Mouse (Mus musculus) adrenal gland, postnatal 14 days (tissue): ENCODE data around the gene Synpo2. TPM values are rescaled to one million over a fixed set of nuclear protein-coding genes. Genes with fewer than 3 reads are reported as not detected.

ENCODE experiments used
- DNase-seq: peaks from one replicate; pipeline ENCODE4 v3.0.0; 2021; ENCODE audit warnings: mixed read lengths
- long read RNA-seq, 2 experiments: library from polyadenylated mRNA; stranded (forward); transcript quantifications; one replicate each; pipeline ENCODE4 v2.0.0; 2021
- total RNA-seq: library from RNA; stranded (reverse); gene quantifications from 2 replicates; pipeline ENCODE4 v1.2.3, GENCODE M21; 2021

The Synpo2 gene
- 6.5 and 9.8 TPM in 2 replicates for total RNA-seq
- long read RNA-seq, experiment 1, full-length matches to known transcripts = 1 of 1 reads
- long read RNA-seq, experiment 1, partial matches to known transcripts = 0 of 1 reads
- long read RNA-seq, experiment 1, other reads (novel, unspliced or antisense) = 0 of 1 reads
- long read RNA-seq, experiment 2 = 0 reads

DNA sequence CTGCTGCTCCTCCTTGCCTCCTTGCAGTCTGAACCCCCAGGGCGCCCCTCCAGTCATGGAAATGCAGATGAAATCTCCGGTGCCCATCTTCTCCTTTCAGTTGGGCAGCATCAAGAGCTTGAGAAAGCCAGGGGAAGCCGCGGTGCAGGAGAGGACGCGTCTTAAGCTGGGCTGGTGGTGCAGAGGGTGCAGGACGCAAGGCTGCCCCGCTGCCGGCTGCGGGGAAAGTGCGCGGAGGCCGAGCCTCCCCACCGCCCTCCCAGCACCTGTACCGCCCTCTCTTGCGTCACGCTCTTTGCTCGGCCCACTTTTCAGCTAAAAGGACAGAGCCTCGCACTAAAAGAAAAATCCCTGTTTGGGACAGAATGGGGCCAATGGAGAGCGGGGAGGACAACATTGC, at the start of gene Synpo2:
Synpo2 (minus strand) TSS at position 229 of the 400 bp plus-strand sequence.
- peak; percentile 81 for DNase-seq

DNA sequence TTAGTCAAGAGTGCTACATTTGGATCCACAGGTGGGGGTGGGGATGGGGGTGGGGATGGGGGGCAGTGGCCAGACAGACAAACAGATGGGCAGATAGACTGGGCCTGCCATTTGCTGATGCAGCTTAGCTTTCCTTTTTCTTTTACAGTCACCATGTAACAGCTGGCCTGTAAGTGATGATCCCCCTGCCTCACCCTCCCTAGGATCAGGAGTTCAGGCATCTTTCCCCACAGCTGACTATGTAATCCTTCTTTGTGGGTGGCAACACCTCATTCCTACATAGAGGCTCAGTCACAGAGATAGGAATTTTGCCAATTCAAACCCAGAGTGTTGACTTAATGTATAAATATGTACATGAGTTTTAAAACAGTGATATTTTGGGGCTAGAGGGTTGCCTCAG, 49.7 kb upstream of the Synpo2 start:
- DNase-seq = no peak

DNA sequence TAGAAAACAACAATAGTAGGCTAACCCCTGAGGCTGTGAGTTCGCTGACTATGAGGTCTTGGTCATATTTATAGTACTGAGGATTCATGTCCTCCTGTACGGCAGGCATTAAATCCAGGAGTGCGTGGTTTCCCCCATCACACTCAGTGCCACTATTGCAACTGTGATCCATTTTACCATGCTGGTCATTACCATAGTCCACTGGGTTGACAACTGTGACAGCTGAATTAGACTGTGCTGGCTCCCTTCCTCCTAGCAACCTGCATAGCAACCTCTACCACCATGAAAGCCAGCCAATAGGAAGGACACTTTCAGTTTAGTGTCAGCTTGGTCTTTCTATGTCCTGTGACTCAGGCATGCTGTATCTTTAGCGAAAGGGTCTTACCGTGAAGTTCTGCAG, 48.3 kb upstream of the Synpo2 start:
- no peak for DNase-seq

DNA sequence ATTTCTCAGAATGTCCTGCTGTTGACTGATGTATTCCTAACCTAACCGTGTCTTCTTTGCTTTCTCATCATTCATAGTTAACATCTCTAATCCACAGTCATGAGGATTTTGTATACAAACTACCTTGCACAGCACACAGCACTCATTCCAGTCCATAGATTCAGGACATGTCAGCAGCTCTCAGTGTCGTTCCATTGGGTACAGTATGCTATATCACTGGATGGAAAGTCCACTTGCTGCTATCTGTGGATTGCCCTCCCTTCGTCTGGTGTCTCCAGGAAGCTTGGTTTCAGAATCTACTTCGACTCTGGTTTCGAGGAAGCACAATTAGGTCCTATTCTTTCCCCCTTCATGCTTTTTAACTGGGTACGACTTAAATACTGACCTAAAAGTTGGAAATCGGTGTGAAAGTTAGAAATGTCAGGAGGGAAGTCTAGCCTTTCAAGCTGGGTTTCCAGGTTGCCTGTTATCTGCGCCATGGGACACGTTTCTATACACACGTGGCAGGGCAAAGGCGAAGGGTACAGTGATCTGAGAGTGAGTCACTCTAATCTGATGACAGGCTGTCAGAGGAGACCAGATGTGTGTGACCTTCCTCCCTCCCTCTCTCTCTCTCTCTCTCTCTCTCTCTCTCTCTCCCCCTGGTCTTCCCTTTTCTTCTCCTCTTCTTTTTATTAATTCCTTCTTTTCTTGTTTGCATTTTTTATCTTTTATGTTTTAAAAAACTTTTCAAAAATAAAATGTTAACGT, 47.1 kb upstream of the Synpo2 start:
- peak; percentile 65 for DNase-seq

DNA sequence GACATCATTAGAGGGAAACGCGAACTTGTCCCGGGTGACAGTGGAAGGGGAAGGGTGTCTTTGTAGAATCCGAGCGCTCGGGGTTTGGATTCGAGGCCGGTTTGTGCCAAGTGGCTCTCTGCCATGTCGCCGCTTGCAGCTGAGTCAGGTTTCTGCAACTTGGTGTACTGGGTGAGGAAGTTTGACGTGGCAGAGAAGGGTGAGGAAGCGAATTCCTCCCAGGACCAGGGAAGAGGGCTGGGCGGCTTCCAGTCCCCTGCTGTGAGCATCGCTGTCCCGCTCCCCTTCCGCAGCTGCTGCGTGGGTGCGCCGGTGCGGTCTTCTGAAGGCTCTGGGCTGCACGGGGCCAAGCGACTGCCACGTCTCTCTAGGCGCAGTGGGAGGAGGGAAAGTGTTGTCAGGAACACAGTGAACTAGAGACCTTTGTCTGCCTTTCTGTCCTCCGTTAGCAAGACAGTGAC, 31.8 kb upstream of the Synpo2 start:
- DNase-seq = peak; percentile 79

DNA sequence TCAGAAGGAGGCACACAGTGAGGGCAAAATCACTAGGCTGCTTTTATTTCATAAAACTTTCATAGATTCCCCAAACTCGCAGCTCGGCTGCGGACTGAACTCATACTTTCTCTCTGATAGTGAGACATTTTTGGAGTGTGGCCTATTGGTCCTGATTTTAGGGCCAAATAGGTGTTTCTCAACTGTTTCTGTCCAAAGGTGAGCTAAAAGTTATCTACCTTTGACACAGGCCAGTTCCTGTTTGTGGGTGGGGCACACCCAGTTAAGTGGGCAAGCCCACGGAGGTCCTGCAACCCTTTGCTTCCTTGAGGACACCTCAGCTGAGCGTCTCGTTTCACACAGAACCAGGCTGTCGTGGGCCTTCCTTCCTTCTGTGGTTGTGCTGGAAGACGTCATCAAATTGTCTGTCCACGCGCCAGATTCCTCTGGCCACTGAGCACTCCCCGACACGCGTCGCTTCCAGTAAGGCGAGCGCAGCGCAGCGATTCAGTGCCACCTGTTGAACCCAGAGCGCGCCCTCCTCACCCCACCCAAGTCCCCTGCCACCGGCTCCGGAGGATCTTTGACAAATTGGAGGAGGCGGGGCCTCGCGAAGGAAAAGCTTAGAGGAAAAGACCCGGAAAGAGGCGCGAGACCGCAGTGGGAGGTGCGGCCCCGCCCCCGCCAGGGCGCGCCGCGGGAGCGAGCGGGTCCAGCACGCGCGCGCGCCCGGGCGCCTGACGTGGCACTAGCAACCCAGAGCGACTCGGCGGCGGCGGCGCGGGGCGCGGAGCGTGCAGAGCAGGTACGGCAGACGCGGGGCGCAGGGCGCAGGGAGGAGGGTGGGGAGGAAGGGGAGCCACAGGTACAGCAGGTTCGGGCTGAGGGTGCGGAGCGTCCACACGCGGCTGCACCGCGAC, 31.1 kb upstream of the Synpo2 start, which contains the start of gene Sec24d:
Sec24d (plus strand) TSS at position 703 of the 899 bp plus-strand sequence.
- peak; percentile 91 for DNase-seq

DNA sequence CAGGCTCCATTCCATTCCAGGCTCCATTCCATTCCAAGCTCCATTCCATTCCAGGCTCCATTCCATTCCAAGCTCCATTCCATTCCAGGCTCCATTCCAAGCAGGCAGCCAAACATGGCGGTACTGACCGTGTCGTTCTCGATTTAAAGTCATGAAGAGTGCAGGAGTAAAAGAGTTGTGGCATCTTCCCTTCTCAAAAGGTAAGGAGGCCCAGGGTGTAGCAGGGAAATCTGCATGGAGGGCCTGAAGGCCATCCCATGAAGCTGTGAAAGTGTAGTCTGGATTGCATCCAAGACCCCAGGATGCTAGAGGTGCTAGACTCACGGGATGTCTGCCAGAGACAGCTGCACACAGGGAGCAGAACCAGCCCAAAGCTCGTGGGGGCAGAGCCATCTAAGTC, 28.8 kb upstream of the Synpo2 start:
- DNase-seq = no peak

DNA sequence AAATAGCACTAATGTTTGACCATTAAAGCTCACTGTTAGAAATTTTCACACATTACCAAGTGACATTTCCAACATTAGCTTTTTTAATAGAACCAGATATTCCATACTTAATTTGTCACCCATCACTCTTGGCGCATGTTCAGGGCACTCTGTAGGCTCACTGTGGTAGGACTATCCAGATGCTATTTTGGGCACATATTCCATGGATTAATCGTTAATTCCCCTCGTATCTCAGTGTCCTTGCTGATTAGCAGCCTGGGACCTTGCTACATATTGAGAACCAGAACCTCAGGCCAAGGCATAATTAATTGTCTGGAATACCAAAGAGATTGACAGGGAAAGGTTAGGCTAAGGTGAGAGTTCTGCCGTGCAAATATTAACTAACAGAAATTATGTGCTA, 22.8 kb upstream of the Synpo2 start:
- DNase-seq = no peak

DNA sequence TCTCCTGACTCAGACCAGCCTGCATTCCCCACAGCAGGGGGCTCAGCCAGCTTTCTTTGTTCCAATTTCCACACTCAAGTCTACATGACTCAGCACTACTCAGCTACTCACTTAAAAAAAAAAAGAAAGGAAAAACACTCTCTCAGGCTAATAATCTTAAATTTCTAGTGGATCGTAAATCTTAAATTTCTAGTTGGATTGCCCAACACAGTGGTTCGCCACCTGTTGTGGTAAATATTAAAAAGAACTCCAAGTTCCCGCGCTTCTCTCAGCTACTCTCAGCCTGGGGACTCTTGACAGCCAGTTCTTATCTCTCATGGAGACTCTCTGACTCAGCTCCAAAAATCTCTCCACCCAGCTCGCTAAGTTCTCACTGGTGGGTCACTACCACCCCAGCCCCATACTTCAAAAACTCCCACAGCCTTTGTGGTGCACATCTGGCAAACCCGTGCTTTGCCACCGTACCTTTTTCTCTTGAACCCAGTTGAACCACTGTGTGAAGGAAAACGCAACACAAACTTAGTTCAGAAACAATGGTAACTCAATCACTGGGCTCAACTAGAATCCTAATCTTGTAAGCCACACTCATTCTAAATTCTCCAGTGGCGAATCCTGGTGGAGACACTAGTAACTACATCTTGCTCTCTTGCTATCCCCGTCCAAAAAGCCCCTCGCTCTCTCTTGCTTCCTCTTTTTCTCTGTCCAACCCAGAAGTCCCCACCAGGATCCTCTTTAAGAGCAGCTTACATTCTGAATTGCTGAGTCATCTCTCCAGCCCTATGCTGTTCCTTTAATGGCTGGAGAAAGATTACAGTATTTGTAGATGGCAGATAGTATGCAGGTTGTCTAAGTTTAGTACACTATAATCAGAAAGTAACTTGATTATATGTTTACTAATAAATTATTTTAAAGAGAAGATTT, 20.5 kb upstream of the Synpo2 start:
- DNase-seq = no peak

DNA sequence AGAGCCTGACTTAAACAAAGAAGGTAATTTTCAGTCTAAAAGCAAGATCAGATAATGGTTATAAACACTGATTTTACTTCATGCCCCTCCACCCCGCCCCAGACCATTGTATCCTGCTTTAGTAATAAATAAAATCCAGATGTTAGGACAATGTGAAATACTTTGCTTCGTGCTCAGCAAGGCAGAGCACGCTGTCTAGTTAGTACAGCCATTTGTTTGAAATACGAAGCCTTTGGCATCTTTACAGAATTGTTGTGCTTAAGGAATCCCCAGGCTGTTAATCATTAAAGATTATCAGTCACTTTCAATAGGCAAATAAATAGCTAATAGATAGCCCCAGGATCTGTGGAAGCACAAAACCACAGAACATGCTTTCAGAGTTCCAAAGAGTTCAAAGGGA, 9.7 kb upstream of the Synpo2 start:
- DNase-seq = no peak

DNA sequence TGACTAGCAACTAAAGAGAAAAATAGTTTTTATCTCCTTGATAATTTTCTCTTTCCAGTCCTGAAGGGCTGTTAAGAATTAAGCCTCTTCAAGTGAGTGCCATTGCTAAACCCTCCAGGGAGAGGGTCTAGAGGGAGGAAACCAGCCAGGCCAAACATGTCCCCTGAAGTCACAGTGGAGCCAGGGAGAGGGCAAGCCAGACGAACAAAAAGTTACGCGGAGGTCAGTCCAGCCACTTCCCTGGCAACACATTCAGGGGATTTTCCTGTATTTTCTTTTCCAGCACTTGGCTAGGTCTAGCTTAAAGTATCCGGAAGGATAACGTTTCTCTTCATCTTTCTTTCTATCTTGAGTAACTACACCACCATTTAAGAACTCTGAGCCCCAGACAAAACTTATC, 8.4 kb upstream of the Synpo2 start:
- peak; percentile 43 for DNase-seq

DNA sequence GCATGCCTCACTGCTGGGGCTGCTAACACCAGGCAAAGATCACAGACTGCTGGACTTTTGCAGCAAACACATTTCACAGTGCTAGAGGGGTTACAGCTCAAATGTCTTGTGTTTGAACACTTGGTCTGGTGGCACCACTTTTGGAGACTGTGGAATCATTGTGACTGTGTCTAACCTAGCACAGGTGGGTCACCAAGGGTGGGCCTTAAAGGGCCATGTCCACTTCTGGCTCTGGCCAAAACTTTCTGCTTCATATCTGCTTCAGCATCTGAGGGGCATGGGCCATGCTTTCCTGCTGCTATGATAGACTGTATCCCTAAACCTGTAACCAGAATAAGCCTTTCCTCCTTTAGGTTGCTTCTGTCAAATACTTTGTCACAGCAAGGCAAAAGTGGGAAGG, 1.5 kb upstream of the Synpo2 start:
- no peak for DNase-seq

DNA sequence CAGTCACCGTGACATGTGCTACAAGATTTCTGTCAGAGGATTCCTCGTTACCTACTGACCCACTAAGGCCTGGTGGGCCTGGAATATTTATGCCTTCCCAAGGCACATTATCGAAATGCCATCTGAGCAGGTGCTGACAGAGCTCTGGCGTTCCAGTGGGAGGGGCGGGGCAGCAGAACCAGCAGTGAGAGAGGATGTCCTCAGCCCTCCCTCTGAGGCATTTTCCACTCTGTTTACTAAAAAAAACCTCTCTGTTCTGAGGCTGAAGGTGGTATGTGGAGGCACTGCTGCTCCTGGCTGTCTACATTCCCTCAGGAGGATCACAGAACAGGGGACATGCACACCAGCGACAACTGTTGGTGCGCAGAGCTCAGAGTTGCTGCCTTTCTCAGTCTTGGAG, 1.1 kb upstream of the Synpo2 start:
- no peak for DNase-seq

DNA sequence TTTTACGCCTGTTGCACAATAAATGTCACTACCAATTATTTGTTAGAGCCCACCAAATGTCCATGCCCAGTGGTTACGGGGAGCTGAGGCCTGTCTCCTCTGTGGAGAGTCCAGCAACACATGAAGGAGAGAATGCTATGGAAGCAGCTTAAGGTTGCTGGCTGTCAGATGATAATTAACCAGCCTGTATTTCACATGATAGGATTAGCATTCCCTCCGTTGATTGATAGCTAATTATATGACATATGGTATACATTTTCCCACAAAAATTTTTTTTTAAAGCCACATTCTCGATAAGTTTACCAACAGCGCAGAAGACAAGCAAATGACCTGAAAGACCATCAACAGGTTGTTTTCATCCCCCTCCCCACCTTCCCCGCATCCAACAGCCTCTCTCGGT, 454 bp downstream of the Synpo2 start:
- DNase-seq = no peak

DNA sequence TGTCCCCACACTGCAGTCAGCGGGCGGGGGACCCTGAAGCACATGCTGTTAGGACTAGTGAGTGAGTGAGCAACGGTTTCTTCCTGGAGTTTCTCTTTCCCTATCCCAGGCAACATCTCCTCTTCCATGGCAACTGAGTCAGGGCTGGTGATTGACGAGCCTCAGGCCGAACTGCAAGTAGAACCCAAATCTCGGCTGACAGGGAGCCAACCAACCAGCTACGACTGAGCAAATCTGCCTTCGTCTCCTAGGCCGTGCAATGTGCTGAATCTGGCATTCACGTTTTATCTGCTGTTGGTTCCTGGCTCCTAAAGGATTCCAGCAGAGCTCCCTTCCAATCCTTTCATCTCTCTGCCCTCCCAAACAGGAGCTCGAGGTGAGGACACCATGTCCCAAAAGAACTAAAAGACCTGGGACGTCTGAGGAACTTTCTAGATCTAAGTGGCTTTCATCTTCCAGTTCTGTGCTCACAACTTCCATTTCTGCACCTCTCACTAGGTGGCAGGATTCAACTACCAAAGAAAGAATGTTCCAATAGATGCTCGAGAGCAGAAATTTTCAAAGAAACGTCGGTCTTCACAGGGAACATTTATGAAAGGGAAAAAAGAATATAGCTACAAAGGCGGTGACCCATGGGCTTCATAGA, 1.6 kb downstream of the Synpo2 start:
- peak; percentile 59 for DNase-seq

DNA sequence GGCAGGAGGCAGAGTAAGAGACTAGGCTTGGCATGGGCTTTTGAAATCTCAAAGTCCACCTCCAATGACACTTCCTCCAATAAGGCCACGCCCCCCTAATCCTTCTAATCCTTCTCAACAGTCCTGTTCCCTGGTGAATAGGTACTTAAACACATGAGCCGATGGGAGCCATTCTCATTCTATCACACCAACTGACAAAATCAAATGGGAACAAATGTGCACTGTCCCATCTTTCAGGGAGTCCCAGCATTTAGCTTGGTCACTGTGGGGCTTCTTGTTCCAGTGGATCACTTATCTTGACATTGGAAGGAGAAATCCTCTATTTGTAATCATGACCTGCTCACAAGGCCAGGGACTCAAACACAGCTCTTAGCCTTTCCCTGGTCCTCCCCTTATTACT, 4.3 kb downstream of the Synpo2 start:
- no peak for DNase-seq

DNA sequence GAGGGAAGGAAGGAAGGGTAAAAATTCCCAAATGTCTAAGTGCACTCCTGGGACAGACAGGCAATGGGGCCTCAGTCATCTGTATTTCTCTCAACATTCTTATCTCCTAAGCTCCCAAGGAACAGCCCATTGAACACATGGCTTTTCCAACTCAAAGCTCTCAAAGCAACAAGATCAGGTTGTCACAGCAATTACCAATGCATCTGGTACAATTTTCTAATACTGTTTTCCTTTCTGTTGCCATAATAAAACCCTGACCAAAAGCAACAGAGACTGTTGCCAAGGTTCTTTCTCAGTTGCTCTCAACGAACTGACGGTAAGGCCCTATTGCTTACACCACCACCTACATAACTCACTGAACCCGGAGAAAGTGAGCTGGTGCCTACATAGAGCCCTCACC, 8.7 kb downstream of the Synpo2 start:
- DNase-seq = no peak

DNA sequence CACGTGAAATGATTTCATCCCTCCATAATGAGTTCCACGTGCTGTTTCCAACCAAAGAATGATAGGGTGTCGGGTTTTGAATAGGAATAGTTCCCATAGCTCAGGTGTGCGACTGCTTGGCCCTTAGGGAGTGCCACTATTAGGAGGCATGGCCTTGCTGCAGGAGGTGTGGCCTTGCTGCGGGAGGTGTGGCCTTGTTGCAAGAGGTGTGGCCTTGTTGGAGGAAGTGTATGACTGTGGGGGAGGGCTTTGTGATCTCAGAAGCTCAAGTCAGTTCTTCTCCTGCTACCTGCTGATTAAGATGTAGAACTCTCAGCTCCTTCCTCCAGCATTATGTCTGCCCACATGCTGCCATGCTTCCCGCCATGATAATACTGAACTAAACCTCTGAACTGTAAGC, 17.3 kb downstream of the Synpo2 start:
- no peak for DNase-seq

DNA sequence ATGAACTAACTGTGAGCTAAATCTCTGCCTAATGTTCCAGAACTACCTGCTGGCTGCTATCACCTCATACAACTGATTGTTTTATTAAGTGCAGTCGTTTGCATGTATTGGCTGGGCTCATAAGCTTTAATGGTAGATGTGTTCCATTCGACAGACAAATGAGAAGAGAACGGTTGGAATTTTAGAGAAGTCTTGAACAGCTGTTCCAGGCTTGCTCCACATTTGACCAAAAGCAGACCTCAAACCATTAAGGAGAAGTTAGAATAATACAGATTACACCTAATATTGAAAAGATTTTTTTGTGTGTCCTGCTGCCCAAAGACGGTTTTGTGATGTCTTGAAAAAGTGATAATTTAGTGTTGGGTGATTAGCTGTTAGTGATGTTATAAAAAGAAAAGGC, 27.1 kb downstream of the Synpo2 start:
- DNase-seq = no peak

DNA sequence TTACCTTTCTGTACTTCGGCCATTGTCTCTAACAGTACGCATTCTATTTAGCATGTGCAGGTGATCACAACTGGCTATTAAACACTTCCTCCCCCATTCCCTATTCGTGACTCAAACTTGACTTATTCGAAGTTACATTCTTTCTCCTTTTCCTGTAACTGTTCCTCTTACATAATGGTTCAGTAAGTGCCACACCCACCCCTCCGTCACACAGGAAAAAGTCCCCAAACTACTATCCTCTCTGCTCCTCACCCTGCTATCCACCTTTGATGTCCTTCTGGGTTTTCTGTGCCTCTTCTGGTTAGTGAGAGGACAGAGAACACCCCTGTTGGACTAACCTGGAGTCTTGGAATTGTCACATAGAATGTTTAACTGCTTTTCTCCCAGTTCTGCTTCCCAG, 28.6 kb downstream of the Synpo2 start:
- no peak for DNase-seq

DNA sequence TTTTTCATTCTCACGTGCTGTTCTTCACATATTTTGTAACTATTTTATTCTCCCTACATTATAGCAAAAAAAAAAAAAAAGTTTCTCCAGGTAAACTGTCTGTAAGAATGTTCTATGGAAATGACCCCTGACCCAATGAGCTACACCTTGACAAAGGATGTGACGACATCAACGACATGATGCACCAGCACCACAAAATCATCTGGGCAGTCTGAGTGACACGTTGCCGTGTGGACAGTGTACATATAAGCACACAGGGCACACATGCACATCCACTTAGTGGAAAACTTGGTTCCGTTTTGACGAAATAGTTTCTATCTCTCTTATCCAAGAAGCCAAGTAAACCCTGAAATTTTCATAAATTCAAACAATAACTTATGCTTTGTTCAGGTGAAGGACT, 30.5 kb downstream of the Synpo2 start:
- no peak for DNase-seq
